Mouse (Mus musculus) heart, embryonic 14.5 days (tissue): ENCODE results near the gene Cdh22. TPM values are rescaled to one million over a fixed set of nuclear protein-coding genes. Genes with fewer than 3 reads are reported as not detected.

Experiments used
- ATAC-seq: fragments of 200-750 bp; cut with Nextera tagmentation; 2 replicates; pipeline ENCODE4 v1.8.0; 2017; ENCODE audit warnings: low read depth, moderate TSS enrichment; ENCODE audit not compliant: insufficient number of reproducible peaks, insufficient read depth, low FRiP score
- H3K27ac ChIP-seq, 2 experiments: fragments of 200-500 bp in 1 of 2; fragments of 300-500 bp in 1 of 2; sonication (generic) in 1 of 2; replicated peaks in 1 of 2; 2 replicates each; pipeline ENCODE4 v1.5.1; 2012 to 2014; ENCODE audit warnings: low read depth in 2 of 2, low read length in 2 of 2, control low read depth in 1 of 2, mild to moderate bottlenecking in 1 of 2, mixed read lengths in 1 of 2; ENCODE audit not compliant: control insufficient read depth in 1 of 2, insufficient read depth in 1 of 2
- H3K27me3 ChIP-seq: fragments of 300-500 bp; sonication (generic); 2 replicates; pipeline ENCODE4 v1.6.1; 2014; ENCODE audit warnings: mild to moderate bottlenecking, low read length, control low read depth; ENCODE audit not compliant: control insufficient read depth, insufficient read depth
- H3K36me3 ChIP-seq: fragments of 300-500 bp; sonication (generic); 2 replicates; pipeline ENCODE4 v1.6.1; 2014; ENCODE audit warnings: mild to moderate bottlenecking, control low read depth, low read length, mixed read lengths; ENCODE audit not compliant: control insufficient read depth, insufficient read depth
- H3K4me1 ChIP-seq, 2 experiments: fragments of 200-500 bp in 1 of 2; fragments of 300-500 bp in 1 of 2; sonication (generic) in 1 of 2; 2 replicates each; pipeline ENCODE4 v1.6.1; 2012 to 2014; ENCODE audit warnings: low read length in 2 of 2, control low read depth in 1 of 2, mixed read lengths in 1 of 2; ENCODE audit not compliant: control insufficient read depth in 2 of 2, insufficient read depth in 2 of 2
- H3K4me2 ChIP-seq: fragments of 300-500 bp; sonication (generic); 2 replicates; pipeline ENCODE4 v1.6.1; 2014; ENCODE audit warnings: mild to moderate bottlenecking, low read length
- H3K4me3 ChIP-seq, 2 experiments: fragments of 200-500 bp in 1 of 2; fragments of 300-500 bp in 1 of 2; sonication (generic) in 1 of 2; 2 replicates each; pipeline ENCODE4 v1.5.1; 2012 to 2014; ENCODE audit warnings: low read length in 2 of 2, mild to moderate bottlenecking in 2 of 2, control low read depth in 1 of 2, low read depth in 1 of 2, moderate library complexity in 1 of 2; ENCODE audit not compliant: control insufficient read depth in 1 of 2, insufficient read depth in 1 of 2
- H3K9ac ChIP-seq: fragments of 300-500 bp; sonication (generic); 2 replicates; pipeline ENCODE4 v1.6.1; 2014; ENCODE audit warnings: mild to moderate bottlenecking, low read length
- H3K9me3 ChIP-seq: fragments of 300-500 bp; sonication (generic); 2 replicates; pipeline ENCODE4 v1.6.1; 2016; ENCODE audit warnings: low read length, control low read depth; ENCODE audit not compliant: control insufficient read depth
- WGBS: fragments of 180-500 bp; shearing (Covaris S2); extraction: QIAGEN DNeasy Blood & Tissue Kit; methylation state at CpG from one replicate; pipeline ENCODE4 v1.1.7; 2014; 5-methylcytosine and 5-hydroxymethylcytosine counted together
- polyA plus RNA-seq: library from polyadenylated mRNA; unstranded; fragments of >200 nt; fragmentation: Nextera tagmentation; extraction: Ambion mirVana; gene quantifications from 2 replicates; pipeline ENCODE4 v1.2.1, GENCODE M21; 2014

Cdh22 gene
- polyA plus RNA-seq, 1 experiment from 2014 or later, result 0.11 TPM

GRCm38 (mm10) chr2:165160466-165160865 lies 74.2 kb downstream of the Cdh22 start:
- Histone ChIP-seq H3K4me2 (no peak overlapping the region), H3K27ac (no peak overlapping the region), H3K9me3 (no peaks in the 10 kb centered on the region), H3K9ac (no peak overlapping the region), H3K36me3 (no peaks in the 10 kb centered on the region), H3K4me3 (no peak overlapping the region), H3K4me1 (no peaks in the 10 kb centered on the region), H3K27me3 (peaks cover 53% of the 10 kb centered on the region)
- WGBS, result 14% methylated on average over 5 of the region's 5 CpGs
- ATAC-seq, result no peak

DNA sequence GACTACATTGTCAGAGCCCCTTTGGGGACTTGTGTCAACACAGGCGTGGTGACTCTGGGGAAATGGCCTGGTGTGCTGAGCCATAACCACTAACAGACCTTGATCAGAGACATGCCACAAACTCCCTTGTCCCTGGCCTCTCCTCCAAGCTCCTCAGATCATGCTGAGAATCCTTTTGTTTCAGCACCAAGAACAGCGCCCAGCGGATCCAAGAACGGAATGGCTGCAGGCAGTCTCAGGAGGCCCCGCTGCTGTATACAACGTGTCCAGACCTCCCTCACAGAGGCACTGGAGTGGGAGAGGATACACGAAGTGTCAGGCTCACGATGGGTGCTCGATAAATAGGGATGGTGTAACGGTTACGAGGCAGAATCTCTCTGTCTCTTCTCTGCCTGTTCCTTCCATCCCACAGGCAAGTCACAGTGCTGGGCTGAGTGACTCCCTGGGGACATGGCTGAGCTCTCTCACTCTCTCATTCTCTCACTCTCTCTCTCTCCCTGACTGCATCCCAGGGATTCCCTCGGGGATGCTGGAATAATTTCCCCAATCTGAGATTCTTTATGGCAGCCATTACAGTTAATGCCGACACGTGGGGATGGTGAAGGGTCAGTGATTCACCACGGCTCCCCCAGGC lies 75.5 kb downstream of the Cdh22 start:
- Histone ChIP-seq H3K4me3 (no peak overlapping the region), H3K27ac (no peak overlapping the region), H3K9me3 (no peaks in the 10 kb centered on the region), H3K4me1 (no peaks in the 10 kb centered on the region), H3K9ac (no peak overlapping the region), H3K27me3 (peaks cover 50% of the 10 kb centered on the region), H3K36me3 (no peaks in the 10 kb centered on the region), H3K4me2 (no peak overlapping the region)
- 17% methylated on average over 15 of the region's 15 CpGs for WGBS
- no peak for ATAC-seq

DNA sequence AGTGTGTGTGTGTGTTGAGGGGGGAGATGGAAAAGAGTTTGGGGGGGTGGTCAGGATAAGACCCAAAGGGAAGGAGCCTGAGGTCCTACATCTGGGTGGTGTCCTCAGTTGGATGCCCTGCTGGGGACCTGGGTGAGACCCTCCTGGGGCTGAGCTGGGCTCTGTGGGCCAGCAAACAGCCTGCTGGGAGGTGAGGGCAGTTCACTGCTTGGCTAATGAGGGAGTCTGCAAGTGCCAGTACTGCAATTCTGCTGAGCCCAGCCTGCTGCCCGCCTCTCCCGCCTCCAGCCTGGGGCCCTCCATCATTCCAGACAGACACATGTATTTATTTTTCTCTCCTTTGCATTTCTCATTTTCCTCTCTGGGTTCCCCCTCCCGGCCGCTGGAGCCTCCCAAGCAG lies 76.3 kb downstream of the Cdh22 start:
- Histone ChIP-seq H3K4me2 (no peak overlapping the region), H3K36me3 (no peaks in the 10 kb centered on the region), H3K4me1 (peaks cover 0 to 2% of the 10 kb centered on the region in 2 experiments; a peak in 1 of 4 replicates), H3K9me3 (no peaks in the 10 kb centered on the region), H3K9ac (no peak overlapping the region), H3K27me3 (peaks cover 50% of the 10 kb centered on the region), H3K4me3 (no peak overlapping the region), H3K27ac (no peak overlapping the region)
- WGBS, result 72% methylated on average over 4 of the region's 4 CpGs
- no peak for ATAC-seq

DNA sequence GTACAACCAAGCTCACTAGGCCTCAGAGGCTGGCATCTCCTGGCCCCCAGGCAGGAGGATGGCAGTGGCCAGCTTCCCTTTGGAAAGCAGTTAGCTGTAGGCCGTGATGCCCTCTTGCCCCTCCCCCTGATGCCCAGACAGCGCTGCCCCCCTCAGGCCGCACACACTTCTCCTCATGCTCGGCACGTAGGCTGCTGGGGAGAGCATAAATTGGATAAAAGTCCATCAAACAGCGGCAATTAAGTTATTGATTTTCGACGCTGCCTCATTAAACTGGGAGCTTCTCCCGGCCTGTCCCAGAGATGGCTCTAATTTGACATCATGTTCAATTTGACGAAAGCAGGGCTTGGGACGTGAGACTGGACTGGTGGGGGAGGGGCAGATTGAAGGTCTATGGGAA lies 76.8 kb downstream of the Cdh22 start:
- H3K9ac ChIP-seq, result no peak overlapping the region
- no peak overlapping the region for H3K27ac ChIP-seq
- no peak for ATAC-seq
- peaks cover under 1 to 6% of the 10 kb centered on the region in 2 experiments; a peak in 3 of 4 replicates for H3K4me1 ChIP-seq
- no peak overlapping the region for H3K4me3 ChIP-seq
- no peaks in the 10 kb centered on the region for H3K36me3 ChIP-seq
- H3K27me3 ChIP-seq, result peaks cover 51% of the 10 kb centered on the region
- 72% methylated on average over 11 of the region's 11 CpGs for WGBS
- no peak overlapping the region for H3K4me2 ChIP-seq
- no peaks in the 10 kb centered on the region for H3K9me3 ChIP-seq

DNA sequence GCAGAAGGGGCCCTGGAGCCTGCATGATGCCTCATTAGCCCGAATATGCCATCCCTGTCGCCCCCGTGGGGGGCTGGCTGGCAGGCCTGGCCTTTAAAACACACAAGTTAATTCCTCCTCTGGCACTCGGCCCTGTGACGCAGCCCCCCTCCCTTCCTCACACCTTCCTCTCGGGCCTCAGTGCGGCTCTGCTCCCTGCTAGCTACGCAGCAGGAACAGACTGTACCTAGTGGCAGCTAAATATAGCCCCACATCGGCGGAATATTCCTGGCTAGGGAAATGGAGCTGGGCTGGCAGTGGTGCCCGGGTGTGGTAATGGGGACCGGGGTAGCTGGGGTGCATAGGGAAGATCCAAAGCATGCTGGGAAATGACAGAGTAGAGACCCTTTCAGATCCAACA lies 81.6 kb downstream of the Cdh22 start:
- 6% methylated on average over 12 of the region's 12 CpGs for WGBS
- Histone ChIP-seq H3K27me3 (peaks cover 39% of the 10 kb centered on the region), H3K4me2 (0 out of 2 replicates have a peak overlapping the region, but pooled peaks have one; percentile 18), H3K4me3 (no peak overlapping the region), H3K9ac (no peak overlapping the region), H3K27ac (no peak overlapping the region), H3K36me3 (no peaks in the 10 kb centered on the region), H3K4me1 (peaks cover 2 to 9% of the 10 kb centered on the region in 2 experiments; a peak in 3 of 4 replicates), H3K9me3 (no peaks in the 10 kb centered on the region)
- no peak for ATAC-seq

- H3K27me3 ChIP-seq, result peaks cover 31% of the 10 kb centered on the region
- WGBS, result 40% methylated on average over 3 of the region's 3 CpGs
- H3K4me3 ChIP-seq, result no peak overlapping the region
Observed at GRCm38 (mm10) chr2:165149741-165150140, 84.9 kb downstream of the Cdh22 start.

GRCm38 (mm10) chr2:165145821-165146220 lies 88.8 kb downstream of the Cdh22 start:
- no peak overlapping the region for H3K4me2 ChIP-seq
- no peak overlapping the region for H3K4me3 ChIP-seq
- no peak for ATAC-seq
- no peak overlapping the region for H3K27ac ChIP-seq
- 42% methylated on average over 13 of the region's 13 CpGs for WGBS
- H3K9me3 ChIP-seq, result no peaks in the 10 kb centered on the region
- no peaks in the 10 kb centered on the region for H3K36me3 ChIP-seq
- peaks cover 41% of the 10 kb centered on the region for H3K27me3 ChIP-seq
- no peak overlapping the region for H3K9ac ChIP-seq
- peaks cover 0 to 4% of the 10 kb centered on the region in 2 experiments; a peak in 1 of 4 replicates for H3K4me1 ChIP-seq

More at GRCm38 (mm10) chr2:165149741-165150140, 84.9 kb downstream of the Cdh22 start:
- Histone ChIP-seq H3K9ac (no peak overlapping the region), H3K9me3 (no peaks in the 10 kb centered on the region), H3K4me1 (peaks cover 2 to 9% of the 10 kb centered on the region in 2 experiments; a peak in 3 of 4 replicates), H3K4me2 (no peak overlapping the region), H3K27ac (no peak overlapping the region), H3K36me3 (no peaks in the 10 kb centered on the region)
- ATAC-seq, result no peak

DNA sequence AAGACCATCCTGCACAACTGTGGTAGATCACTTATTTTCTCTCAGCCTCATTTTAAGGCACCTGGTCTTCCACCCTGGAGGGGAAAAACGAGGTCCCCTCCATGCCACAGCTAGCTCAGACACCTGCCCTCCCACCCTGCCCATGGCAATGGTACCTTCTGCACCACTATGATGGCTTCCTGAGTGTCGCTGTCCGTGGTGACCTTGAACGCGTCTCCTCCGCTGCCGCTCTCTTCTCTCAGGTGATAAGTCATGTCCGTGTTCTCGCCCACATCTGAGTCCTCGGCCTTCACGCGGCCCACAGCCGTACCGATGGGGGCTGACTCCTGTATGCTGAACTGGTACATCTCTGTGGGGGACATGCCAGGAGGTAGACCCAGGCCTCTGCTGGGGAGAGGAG lies 91.2 kb downstream of the Cdh22 start:
- H3K27me3 ChIP-seq, result peaks cover 38% of the 10 kb centered on the region
- no peaks in the 10 kb centered on the region for H3K9me3 ChIP-seq
- ATAC-seq, result no peak
- no peak overlapping the region for H3K4me2 ChIP-seq
- H3K36me3 ChIP-seq, result no peaks in the 10 kb centered on the region
- peaks cover 10 to 18% of the 10 kb centered on the region in 2 experiments; a peak in 3 of 4 replicates for H3K4me1 ChIP-seq
- WGBS, result 48% methylated on average over 14 of the region's 14 CpGs
- H3K4me3 ChIP-seq, result no peak overlapping the region
- no peak overlapping the region for H3K9ac ChIP-seq
- no peak overlapping the region for H3K27ac ChIP-seq
